Mouse (Mus musculus): ENCODE measurements around the gene Plekha4. TPM values are rescaled to one million over a fixed set of nuclear protein-coding genes. Genes with fewer than 3 reads are reported as not detected.

Gene Plekha4
- polyA plus RNA-seq, 1 experiment from 2014 or later, result 0.04 TPM

DNA sequence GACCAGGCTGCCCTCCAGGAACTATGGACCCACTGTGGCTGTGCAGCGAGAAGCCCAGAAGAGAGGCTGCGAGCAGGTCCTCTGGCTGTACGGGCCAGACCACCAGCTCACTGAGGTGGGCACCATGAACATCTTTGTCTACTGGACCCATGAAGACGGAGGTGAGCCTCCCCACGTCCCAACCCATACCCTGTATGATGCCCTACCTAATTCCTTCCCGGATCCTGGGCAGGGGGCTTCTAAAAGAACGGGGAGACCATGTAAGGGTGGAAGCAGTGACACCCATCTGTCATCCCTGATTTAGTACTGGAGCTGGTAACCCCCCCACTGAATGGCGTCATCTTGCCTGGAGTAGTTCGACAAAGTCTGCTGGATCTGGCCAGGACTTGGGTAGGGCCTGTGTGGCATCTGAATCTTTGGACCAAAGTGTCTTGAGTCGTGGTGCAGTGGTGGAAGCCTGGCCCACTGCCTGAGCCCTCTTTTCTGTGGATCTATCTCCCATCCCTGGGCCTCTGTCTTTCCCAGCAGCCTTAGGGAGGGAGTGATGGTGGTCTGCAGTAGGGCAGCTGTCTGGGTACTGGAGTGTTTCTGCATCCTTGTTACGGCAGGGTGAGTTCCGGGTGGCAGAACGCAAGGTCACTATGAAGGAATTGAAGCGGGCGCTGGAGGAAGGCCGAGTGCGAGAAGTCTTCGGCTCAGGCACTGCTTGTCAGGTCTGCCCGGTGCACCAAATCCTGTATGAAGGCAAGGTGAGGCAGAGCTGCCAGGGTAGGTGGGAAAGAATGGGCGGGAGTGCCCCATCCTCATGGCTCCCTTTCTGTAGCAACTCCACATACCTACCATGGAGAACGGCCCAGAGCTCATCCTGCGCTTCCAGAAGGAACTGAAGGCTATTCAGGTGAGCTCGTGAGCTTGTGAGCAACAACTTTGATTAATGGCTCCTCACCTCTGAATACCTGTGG is 61.8 kb downstream of the Plekha4 start:
- Histone ChIP-seq H3K27ac (no peak overlapping the region), H3K36me3 (ENCODE audit: inconsistent target) (peaks cover 34% of the 10 kb centered on the region), H3K4me3 (ENCODE audit: inconsistent target) (no peak overlapping the region), H3K79me2 (ENCODE audit: inconsistent target) (no peaks in the 10 kb centered on the region)
- WGBS (ENCODE audit: missing documents), result 96% methylated on average over 23 of the region's 23 CpGs

DNA sequence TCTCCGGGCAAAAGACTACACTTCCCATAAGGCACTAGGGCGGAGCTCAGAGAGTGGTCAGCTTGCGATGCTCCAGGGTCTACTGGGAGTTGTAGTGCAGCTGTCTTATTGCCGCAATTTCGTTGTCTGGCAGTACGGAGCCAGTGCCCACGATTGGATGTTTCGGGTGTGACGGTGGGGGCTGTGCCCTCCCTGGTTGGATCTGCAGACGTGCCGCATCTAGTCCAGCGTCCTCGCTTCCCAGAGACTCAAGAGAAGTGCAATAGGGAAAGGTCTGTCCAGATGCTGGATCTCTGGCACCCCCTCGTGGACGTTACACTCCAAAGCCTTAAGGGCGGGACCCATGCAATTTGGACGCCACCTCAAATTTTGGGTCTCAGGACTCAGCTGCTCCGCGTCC is 63.0 kb downstream of the Plekha4 start:
- H3K4me3 ChIP-seq (ENCODE audit: inconsistent target), result no peak overlapping the region

DNA sequence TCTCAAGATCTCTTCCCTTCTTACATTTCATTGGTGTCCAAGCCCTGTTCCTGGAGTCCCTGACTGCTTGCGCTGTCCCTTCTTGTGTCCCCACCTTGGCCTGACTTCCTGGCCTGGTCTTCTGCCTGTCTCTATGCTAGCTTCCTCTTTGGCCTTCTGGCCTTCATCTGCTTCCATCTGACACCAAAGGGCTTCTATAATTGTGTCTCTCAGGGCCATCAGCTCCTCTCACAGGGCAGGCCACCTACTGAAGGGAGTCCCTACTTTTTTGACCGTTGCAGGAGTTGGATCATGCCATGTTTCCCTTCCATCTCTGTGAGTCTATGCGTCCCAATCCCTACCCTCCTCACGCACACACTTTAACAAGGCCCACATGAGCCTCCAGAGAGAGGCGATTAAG is 63.8 kb downstream of the Plekha4 start:
- Histone ChIP-seq H3K27ac (no peak overlapping the region), H3K36me3 (ENCODE audit: inconsistent target) (peaks cover 26% of the 10 kb centered on the region), H3K4me3 (ENCODE audit: inconsistent target) (no peak overlapping the region), H3K79me2 (ENCODE audit: inconsistent target) (no peaks in the 10 kb centered on the region)
- 88% methylated on average over 5 of the region's 5 CpGs for WGBS (ENCODE audit: missing documents)

More for the DNA sequence above, 63.0 kb downstream of the Plekha4 start:
- WGBS (ENCODE audit: missing documents), result 6% methylated on average over 19 of the region's 19 CpGs
- no peak overlapping the region for H3K27ac ChIP-seq
- no peaks in the 10 kb centered on the region for H3K79me2 ChIP-seq (ENCODE audit: inconsistent target)
- peaks cover 34% of the 10 kb centered on the region for H3K36me3 ChIP-seq (ENCODE audit: inconsistent target)

- H3K36me3 ChIP-seq (ENCODE audit: inconsistent target), result peaks cover 16% of the 10 kb centered on the region; the same call in 1 of the 2 replicates
- no peak overlapping the region for H3K27ac ChIP-seq
- no peaks in the 10 kb centered on the region for H3K79me2 ChIP-seq (ENCODE audit: inconsistent target)
- no peak overlapping the region for H3K4me3 ChIP-seq (ENCODE audit: inconsistent target)
- 64% methylated on average over 3 of the region's 3 CpGs for WGBS (ENCODE audit: missing documents)
Measured at GRCm38 (mm10) chr7:45590874-45591273, 64.7 kb downstream of the Plekha4 start.

DNA sequence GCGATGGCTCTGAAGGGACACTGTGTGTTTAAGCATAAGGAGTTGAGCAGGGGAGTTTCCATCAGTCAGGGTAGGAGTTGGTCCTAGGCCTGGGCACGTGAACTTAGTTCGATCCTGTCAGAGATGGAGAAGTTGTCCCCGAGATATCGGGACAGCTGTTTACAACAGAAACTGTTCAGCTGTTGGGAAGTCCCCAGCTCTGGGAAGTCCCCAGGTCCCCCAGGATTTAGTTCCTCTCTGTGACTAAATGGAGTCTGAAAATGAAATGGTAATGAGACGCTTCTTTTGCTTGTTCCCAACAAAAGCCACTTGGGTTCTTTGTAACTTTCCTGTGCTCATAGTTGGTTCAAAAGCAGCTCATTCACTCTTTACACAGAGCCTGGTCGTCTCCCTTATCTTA is 65.8 kb downstream of the Plekha4 start:
- no peak overlapping the region for H3K4me3 ChIP-seq (ENCODE audit: inconsistent target)
- WGBS (ENCODE audit: missing documents), result 29% methylated on average over 7 of the region's 7 CpGs
- no peaks in the 10 kb centered on the region for H3K79me2 ChIP-seq (ENCODE audit: inconsistent target)
- H3K27ac ChIP-seq, result peak overlapping the region; percentile 12; the same call in 1 of the 2 replicates
- peaks cover 13% of the 10 kb centered on the region; the same call in 1 of the 2 replicates for H3K36me3 ChIP-seq (ENCODE audit: inconsistent target)

GRCm38 (mm10) chr7:45593118-45593815 is 67.1 kb downstream of the Plekha4 start:
- no peaks in the 10 kb centered on the region for H3K79me2 ChIP-seq (ENCODE audit: inconsistent target)
- 31% methylated on average over 10 of the region's 10 CpGs for WGBS (ENCODE audit: missing documents)
- H3K36me3 ChIP-seq (ENCODE audit: inconsistent target), result peaks cover under 1% of the 10 kb centered on the region; the same call in 1 of the 2 replicates
- no peak overlapping the region for H3K4me3 ChIP-seq (ENCODE audit: inconsistent target)
- H3K27ac ChIP-seq, result no peak overlapping the region

DNA sequence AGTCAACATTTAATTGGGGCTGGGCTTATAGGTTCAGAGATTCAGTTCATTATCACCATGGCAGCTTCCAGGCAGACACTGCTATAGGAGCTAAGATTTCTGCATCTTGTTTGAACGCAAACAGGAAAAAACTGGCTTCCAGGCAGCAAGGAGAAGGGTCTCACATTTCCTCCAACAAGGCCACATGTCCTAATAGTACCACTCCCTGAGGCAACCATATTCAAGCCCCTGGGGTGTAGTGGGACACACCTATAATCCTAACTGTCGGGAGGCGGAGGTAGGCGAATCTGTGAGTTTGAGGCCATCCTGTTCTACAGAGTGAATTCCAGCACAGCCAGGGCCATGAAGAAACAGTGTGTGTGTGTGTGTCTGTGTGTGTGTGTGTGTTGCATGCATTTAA is 69.0 kb downstream of the Plekha4 start:
- no peaks in the 10 kb centered on the region for H3K79me2 ChIP-seq (ENCODE audit: inconsistent target)
- 94% methylated on average over 4 of the region's 4 CpGs for WGBS (ENCODE audit: missing documents)
- no peak overlapping the region for H3K27ac ChIP-seq
- no peak overlapping the region for H3K4me3 ChIP-seq (ENCODE audit: inconsistent target)
- no peaks in the 10 kb centered on the region for H3K36me3 ChIP-seq (ENCODE audit: inconsistent target)

- 100% methylated on average over 1 of the region's 1 CpGs for WGBS (ENCODE audit: missing documents)
- no peaks in the 10 kb centered on the region for H3K36me3 ChIP-seq (ENCODE audit: inconsistent target)
- H3K4me3 ChIP-seq (ENCODE audit: inconsistent target), result no peak overlapping the region
- H3K79me2 ChIP-seq (ENCODE audit: inconsistent target), result no peaks in the 10 kb centered on the region
- no peak overlapping the region for H3K27ac ChIP-seq
Measured at GRCm38 (mm10) chr7:45596107-45596506, 70.0 kb downstream of the Plekha4 start.

- H3K27ac ChIP-seq, result no peak overlapping the region
- no peaks in the 10 kb centered on the region for H3K36me3 ChIP-seq (ENCODE audit: inconsistent target)
- 95% methylated on average over 5 of the region's 5 CpGs for WGBS (ENCODE audit: missing documents)
- H3K4me3 ChIP-seq (ENCODE audit: inconsistent target), result no peak overlapping the region
- H3K79me2 ChIP-seq (ENCODE audit: inconsistent target), result no peaks in the 10 kb centered on the region
Measured at GRCm38 (mm10) chr7:45597013-45597412, 70.9 kb downstream of the Plekha4 start.

DNA sequence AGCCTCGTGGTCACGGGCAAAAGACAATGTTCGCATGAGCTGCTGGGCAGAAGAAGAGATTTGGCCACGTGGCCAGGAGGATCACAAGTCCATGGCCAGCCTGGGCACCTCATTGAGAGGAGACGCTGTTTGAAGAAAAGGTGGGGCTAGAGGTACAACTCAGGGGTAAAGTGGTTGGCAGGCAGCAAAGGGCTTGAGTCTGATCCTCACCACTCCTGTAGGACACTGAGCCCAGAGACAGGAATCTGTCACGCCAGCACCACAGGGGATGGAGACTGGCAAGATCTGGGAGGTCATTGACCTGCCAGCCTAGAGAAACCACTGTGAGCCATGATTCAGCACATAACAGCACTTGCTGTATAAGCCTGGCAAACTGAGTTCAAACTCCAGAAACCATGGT is 71.4 kb downstream of the Plekha4 start:
- no peaks in the 10 kb centered on the region for H3K79me2 ChIP-seq (ENCODE audit: inconsistent target)
- no peak overlapping the region for H3K27ac ChIP-seq
- no peaks in the 10 kb centered on the region for H3K36me3 ChIP-seq (ENCODE audit: inconsistent target)
- no peak overlapping the region for H3K4me3 ChIP-seq (ENCODE audit: inconsistent target)
- 89% methylated on average over 6 of the region's 6 CpGs for WGBS (ENCODE audit: missing documents)

- Histone ChIP-seq H3K4me3 (ENCODE audit: inconsistent target) (no peak overlapping the region), H3K79me2 (ENCODE audit: inconsistent target) (no peaks in the 10 kb centered on the region), H3K36me3 (ENCODE audit: inconsistent target) (no peaks in the 10 kb centered on the region), H3K27ac (no peak overlapping the region)
- 93% methylated on average over 18 of the region's 18 CpGs for WGBS (ENCODE audit: missing documents)
Measured at GRCm38 (mm10) chr7:45598960-45599879, 73.1 kb downstream of the Plekha4 start.

Measured in macrophage (primary cell).